Mouse (Mus musculus) spleen, postnatal 10 days (tissue): ENCODE measurements around the gene Tbc1d32.
"Not testable (repeated sequence)": the region's sequence is repeated elsewhere in the genome, so short reads cannot be mapped to it uniquely, and the experiment has no call there.

Experiments used
- DNase-seq, 2 experiments: peaks; one replicate each; pipeline ENCODE4 v3.0.0; 2021 to 2022; ENCODE audit warnings: low spot score in 2 of 2

The Tbc1d32 gene

GRCm38 (mm10) chr10:56228568-56229209 is at the start of gene Tbc1d32:
Tbc1d32 (minus strand) TSS chr10:56228689.
- DNase-seq = peak; percentile 58 to 86

DNA sequence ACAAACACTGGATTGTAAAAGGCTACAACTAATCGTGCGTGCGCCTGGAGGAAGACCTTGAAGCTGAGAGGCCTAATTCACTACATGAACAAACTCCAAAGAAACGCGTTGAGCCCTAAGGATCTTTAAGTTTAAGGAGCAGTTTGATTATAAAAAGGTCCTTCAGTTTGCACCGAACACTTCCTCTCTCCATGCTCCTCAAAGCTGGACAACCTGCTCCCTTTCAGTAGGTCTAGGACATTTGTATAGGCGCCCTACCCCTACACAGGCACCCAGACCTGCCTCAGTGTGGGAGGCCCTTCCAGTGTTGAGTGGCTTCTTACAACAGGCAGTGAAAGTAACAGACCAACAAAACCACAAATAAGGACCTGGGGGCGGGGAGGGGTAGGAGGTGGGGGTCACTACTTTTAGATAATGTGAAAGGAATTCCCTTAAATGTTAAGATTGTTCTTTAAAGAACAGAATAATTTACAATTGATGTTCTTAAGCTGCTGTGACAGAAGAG is 666 bp downstream of the Tbc1d32 start:
- DNase-seq = no peak

DNA sequence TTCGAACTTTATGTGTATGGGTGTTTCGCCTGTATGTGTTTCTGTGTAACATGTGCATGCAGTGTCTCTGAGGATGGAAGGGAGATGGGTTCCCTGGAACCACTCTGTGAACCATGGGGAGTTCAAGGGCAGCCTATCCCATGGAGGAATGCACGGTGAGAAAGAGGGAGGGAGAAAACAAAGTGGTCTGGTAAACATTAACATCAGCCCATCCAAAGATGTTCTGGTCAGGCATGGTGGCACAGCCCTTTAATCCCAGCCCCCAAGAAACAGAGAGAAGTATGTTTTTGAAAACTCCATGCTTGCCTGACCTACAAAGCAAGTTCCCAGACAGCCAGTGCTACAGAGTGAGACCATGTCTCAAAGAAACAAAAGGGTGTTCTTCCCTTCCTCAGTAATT is 12.7 kb downstream of the Tbc1d32 start:
- DNase-seq = no peak

DNA sequence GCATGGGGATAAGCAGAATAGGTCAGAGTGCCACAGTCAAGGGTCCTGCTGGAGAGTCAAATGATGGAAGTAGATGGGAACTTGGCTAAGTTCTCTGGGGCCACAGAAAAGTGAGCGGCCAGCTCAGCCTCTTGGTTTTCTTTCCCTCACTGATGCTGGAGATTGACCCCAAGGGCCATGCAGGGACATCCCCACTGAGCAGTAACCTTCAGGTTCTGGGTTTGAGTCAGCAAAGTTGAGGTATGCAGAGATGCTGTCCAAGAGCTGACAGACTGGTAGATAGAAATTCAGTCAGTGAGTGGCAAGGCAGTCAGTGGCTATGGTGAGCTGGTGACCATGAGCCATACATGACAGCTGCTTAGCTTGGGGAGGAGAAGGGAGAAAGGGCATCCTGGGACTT is 18.1 kb downstream of the Tbc1d32 start:
- no peak for DNase-seq

DNA sequence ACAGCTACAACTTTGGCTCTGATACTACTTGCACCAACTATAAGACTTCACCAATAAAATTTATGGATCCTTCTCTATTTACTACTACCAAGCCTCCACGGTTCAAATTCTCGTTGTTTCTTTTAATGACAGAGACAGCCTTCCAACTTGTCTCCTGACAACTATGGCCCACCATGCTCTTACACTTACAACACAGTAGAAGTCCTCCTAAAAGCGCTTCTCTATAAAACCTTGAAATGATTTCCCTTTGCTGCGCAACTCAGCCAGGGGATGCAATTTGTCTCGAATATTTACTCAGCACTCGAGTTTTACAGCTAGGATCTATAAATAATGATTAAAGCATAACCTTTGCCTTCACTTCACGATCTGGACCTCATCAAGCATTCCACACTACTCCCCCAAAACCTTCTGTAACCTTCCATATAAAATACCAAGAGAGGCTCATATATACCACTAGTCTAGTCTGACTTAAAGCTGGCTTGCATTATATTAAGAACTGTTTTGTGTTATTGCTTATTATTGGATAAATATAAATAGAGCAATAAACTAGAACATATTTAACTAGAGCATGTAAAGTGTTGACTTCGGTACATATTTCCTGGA is 21.6 kb downstream of the Tbc1d32 start:
- DNase-seq = no peak

- no peak for DNase-seq
Observed at GRCm38 (mm10) chr10:56204348-56204747, 24.1 kb downstream of the Tbc1d32 start.

DNA sequence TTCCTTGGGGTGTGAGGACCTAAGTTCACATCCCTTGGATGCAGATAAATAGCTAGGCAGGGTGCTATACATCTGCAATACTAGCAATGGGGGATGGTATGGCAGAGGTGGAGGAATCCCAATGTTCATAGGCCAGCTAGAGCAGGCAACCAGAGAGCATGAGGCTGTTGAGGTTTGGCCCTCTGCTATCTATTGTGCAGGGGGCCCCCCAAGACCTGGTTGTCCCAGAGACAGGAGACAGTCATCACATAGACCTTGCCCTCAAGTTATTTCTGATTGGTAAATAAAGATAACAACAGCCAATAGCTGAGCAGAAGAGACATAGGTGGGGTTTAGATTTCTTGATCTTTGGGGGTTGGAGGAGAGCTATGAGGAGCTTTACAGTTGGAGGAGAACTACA is 28.6 kb downstream of the Tbc1d32 start:
- no peak for DNase-seq

DNA sequence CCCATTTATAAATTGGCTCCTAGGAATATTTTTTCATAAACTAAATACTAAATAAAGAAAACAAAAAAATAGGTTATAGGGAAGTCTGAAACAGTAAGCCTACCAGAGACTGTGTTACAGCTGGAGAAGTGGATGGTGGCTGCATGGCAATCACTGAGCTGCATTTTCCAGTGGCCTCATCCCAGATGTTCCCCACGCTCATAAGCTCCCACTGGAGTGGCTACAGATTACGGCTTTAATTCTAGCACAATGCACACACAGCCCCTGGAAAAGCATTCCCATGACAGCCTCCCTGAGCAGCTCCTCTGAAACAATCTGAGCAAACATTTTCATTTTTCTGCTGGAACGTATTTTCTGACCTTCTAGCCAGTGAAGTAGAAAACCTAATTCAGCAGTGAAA is 29.8 kb downstream of the Tbc1d32 start:
- DNase-seq = no peak

- DNase-seq = no peak
Observed at GRCm38 (mm10) chr10:56194310-56194709, 34.2 kb downstream of the Tbc1d32 start.

DNA sequence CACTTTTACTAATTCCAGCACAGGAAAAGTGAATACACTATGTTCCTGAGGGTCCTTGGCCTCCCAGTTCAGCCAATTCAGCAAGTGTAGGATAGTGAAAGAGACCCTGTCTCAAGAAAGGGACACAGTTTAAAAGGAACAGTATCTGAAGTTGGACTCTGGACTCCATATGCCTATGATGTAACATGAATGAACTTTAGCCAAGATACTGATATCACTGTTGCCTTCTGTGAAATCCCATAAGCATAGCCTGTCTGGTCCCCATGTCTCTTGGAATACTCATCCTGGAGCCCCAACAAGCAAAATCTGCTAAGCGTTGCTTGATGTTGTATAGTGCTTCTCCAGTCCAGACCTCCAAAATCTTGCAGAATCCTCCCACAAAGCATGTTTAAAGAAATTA is 46.8 kb downstream of the Tbc1d32 start:
- no peak for DNase-seq

- no peak for DNase-seq
Observed at GRCm38 (mm10) chr10:56173184-56173583, 55.3 kb downstream of the Tbc1d32 start.

DNA sequence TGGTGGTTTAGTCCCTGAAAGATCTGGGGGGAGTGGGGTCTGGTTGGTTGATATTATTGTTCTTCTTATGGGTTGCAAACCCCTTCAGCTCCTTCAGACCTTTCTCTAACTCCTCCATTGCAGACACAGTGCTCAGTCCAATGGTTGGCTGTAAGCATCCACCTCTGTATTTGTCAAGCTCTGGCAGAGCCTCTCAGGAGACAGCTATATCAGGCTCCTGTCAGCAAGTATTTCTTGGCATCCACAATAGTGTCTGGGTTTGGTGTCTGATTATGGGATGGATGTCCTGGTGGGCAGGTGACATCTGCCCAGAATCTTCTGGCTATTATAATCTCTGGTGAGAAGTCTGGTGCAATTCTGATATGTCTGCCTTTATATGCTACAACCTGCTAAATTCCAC is 60.8 kb downstream of the Tbc1d32 start:
- DNase-seq = not testable (repeated sequence)

GRCm38 (mm10) chr10:56165758-56166157 is 62.7 kb downstream of the Tbc1d32 start:
- DNase-seq = no peak

DNA sequence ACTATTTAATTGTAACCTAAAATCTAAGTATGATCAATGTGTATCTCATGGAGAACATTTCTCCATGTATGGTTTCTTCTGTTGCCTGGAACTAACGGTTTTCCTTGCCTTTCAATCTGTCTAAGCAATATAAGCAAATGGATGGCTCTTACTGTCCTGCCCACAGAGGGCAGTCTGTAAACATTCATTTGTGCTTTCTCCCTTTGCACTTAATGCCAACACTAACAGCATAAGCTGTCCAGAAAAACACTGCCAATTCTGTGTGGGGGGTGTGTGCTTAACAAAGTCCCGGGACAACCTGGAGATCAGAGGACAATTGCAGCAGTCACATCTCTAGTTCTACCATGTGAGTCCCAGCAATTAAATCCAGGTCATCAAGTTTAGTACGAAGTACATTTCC is 64.1 kb downstream of the Tbc1d32 start:
- DNase-seq = no peak

GRCm38 (mm10) chr10:56158748-56159147 is 69.7 kb downstream of the Tbc1d32 start:
- no peak for DNase-seq

GRCm38 (mm10) chr10:56158207-56158606 is 70.3 kb downstream of the Tbc1d32 start:
- no peak for DNase-seq

DNA sequence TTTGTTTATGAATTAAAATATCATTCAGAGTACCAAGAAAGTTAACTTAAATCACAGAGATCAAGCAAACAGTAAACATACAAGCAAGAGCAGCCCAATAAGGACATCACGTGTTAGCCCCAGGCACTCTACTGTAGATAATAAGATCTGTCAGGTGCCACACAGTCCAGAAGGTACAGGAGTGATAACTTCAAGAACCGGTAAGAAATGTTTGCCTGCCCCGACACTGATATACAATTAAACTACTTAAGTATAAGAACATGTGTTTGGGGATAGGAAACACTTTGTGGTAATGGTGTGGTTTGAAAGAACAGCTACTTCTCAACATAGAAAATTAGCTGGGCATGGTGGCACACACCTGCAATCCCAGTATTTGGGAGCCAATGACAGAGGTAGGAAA is 71.5 kb downstream of the Tbc1d32 start:
- no peak for DNase-seq

DNA sequence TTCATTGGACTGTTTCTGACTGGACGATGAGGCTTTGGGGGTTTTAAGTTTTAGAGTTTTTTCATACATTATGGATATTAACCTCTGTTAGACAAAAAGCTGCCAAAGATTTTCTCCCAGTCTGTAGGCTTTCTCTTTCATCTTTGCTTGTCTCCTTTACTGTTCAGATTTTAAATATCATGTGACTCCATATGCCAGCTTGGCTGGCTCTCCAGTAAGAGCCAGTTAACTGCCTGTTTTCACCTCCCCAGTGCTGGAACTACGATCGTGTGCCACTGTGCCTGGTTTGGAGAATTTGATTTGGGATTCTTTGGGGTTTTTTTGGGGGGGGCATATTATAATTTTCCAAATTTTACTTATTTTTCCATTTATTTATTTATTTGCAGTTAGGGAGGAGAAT is 79.6 kb downstream of the Tbc1d32 start:
- DNase-seq = no peak

DNA sequence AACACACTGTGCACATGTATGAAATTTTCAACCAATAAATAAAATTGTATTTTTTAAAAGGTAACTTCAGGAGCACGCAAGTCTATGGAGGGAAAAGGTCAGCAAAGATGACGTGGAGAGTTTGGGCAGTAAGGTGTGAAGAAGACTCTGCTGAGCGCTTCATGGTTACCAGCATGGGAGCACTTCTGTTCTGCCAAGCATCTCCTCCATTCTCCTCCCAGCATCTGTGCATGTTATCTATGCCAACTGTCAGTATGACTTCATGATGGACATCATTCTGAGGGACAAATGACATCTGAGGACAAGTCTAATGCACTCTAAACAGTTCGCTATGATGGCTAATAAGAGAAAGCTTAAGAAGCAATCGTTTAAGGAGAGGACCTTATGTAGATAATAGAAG is 91.3 kb downstream of the Tbc1d32 start:
- DNase-seq = no peak

GRCm38 (mm10) chr10:56129642-56130041 is 98.8 kb downstream of the Tbc1d32 start:
- DNase-seq = no peak

DNA sequence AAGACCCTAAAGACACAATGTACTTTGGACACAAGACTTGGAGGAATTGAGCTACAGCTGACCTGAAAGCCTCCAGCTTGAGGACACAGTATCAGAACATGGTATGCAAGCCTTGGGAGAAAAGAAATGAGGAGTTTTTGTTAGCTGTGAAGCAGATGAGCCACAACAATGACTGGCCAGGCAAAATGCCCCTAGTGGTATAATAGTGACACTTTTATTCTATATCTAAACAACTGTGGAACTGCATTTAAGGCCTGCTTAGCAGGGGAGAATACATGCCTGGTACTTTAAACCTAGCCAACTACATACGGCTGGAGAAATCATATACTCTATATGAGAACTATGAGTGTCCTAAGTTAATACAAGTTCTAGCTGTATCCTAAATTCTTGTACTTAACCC is 101.5 kb downstream of the Tbc1d32 start:
- DNase-seq = no peak

- peak in 1 of 2 experiments; percentile 25 for DNase-seq
Observed at GRCm38 (mm10) chr10:56115636-56116180, 112.8 kb downstream of the Tbc1d32 start.

- peak; percentile 35 to 60 for DNase-seq
Observed at GRCm38 (mm10) chr10:56114951-56115635, 113.4 kb downstream of the Tbc1d32 start.
